Mouse (Mus musculus): ENCODE measurements at regions not wholly inside any gene's neighbourhood (a gene's known extent, or its start where the extent isn't known, plus 50 kb on each side); places are given as distances from the start of the nearest gene placed in this dataset.

DNA sequence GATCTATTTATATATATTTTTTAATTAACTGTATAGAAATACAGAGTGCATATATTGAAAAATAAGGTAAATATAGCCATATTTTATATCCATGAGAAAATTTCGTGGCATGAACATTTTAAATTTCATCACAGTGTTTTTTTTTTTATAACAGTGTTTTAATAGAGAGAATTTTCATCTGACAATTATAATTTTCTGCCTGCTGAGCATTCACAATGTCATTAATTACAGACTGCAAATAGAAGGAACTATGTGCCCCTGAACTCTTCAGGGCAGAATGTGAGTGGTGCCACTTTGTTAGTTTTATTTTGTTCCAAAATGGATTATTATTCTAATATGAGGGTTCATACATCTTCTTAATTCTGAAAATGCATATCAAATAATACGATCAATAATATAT lies 358.3 kb upstream of the C030005K15Rik start:
- TF ChIP-seq MYOG (IDR thresholded peaks at IDR 0.05; ENCODE audit: control insufficient read depth, extremely low read depth, insufficient read length) = no peak
- no peak for TF ChIP-seq CTCF (IDR thresholded peaks at IDR 0.05; ENCODE audit: control insufficient read depth, insufficient read depth, insufficient read length)
- no peak for TF ChIP-seq USF1 (IDR thresholded peaks at IDR 0.05; ENCODE audit: low read depth)
- TF ChIP-seq MYOD1 (IDR thresholded peaks at IDR 0.05; ENCODE audit: control insufficient read depth, insufficient read length, low read depth) = no peak
- TF ChIP-seq MAX (IDR thresholded peaks at IDR 0.05) = no peak
- no peak for TF ChIP-seq CEBPB (IDR thresholded peaks at IDR 0.05; ENCODE audit: low read depth)
- no peak for TF ChIP-seq FOSL1 (IDR thresholded peaks at IDR 0.05; ENCODE audit: insufficient read depth, low read length, poor library complexity, severe bottlenecking)

Measured in C2C12 (cell line).